Comparison of ENCODE assay signal across 8 mouse cellular contexts in the genomic region with DNA sequence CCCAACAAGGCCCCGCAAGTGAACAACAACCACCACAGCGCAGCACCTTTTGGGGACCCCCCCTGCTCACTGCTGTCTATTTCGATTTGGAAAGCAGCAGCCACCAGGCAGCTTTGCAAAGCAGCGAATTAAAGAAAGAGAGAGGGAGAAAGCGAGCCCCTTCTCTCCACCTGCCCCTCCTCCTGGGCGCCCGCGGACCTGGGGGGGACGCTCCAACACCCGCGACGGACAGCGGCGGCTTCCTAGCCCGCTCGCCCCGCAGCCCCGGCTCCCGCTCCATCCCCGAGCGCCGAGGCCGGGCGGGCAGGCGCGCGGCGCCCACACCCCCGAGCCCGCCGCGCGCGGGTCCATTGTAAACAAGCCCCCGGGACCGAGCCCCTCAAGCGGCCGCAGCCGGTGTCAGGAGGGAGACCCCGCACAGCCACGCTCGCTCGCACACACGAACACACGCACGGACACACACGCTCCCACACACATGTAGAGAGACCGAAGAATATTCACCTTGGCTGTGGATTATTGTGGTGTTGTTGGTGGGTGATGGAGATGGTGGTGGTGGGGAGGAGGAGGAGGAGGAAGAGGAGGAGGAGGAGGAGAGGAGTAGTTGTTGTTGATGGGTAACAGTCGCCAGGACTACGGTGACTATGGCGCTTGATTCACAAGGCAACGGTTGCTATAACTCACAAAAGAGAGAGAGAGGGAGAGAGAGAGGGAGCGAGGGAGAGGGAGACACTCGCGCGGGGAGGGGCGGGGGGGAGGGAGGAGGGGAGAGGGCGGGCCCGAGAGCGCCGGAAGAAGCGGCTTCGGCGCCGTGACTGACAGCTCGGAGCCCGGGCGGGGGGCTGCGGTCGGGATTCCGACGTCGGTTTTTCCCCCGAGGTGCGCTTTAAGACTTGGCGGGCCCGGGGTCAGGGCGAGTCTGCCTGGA. TPM values are rescaled to one million over a fixed set of nuclear protein-coding genes. Genes with fewer than 3 reads are reported as not detected.
A peak's percentile ranks its signal among the peaks of the same experiment; 100 is the strongest.
DNase-seq lines count a peak whose midpoint lies in the region; ATAC-seq and TF ChIP-seq lines count a peak whose summit lies in the region.

A gene (minus strand): TSS at position 696 of the 925 bp plus-strand sequence.

- peak within 1 kb of the TSS; percentile 85 for H3K4me3 ChIP-seq in embryonic facial prominence, embryonic 11.5 days (ENCODE audit: low read depth, low read length)
- peak within 1 kb of the TSS; percentile 93 for H3K4me3 ChIP-seq in limb, embryonic 15.5 days
- peak within 1 kb of the TSS; percentile 83 for H3K4me3 ChIP-seq in midbrain, postnatal 0 days (ENCODE audit: low read depth, low read length)

- peak; percentile 84 for ATAC-seq in embryonic facial prominence, embryonic 11.5 days (replicated peaks; ENCODE audit: insufficient number of reproducible peaks, low FRiP score, low TSS enrichment, low read depth)
- ATAC-seq in granulocyte monocyte progenitor cell, adult 5-6 weeks (replicated peaks; ENCODE audit: poor library complexity, severe bottlenecking) = peak; percentile 52
- ATAC-seq in limb, embryonic 15.5 days (ENCODE audit: insufficient number of reproducible peaks, low FRiP score, low TSS enrichment, low read depth) = peak; percentile 90
- peak; percentile 91 for ATAC-seq in midbrain, postnatal 0 days (ENCODE audit: low FRiP score)

- peak within 1 kb of the TSS; percentile 99 for H3K27ac ChIP-seq in embryonic facial prominence, embryonic 11.5 days (replicated peaks; ENCODE audit: low read depth, low read length)
- H3K27ac ChIP-seq in limb, embryonic 15.5 days = peak within 1 kb of the TSS; percentile 100
- H3K27ac ChIP-seq in midbrain, postnatal 0 days (ENCODE audit: low read depth, low read length) = peak within 1 kb of the TSS; percentile 100

- H3K27me3 ChIP-seq in embryonic facial prominence, embryonic 11.5 days (ENCODE audit: control insufficient read depth, insufficient read depth, low read length) = no peaks in the 10 kb centered on the region
- no peaks in the 10 kb centered on the region for H3K27me3 ChIP-seq in limb, embryonic 15.5 days
- no peaks in the 10 kb centered on the region for H3K27me3 ChIP-seq in midbrain, postnatal 0 days (ENCODE audit: insufficient read depth, low read length)

- H3K4me2 ChIP-seq in embryonic facial prominence, embryonic 11.5 days (ENCODE audit: low read depth, low read length) = peak within 1 kb of the TSS; percentile 51
- H3K4me2 ChIP-seq in limb, embryonic 15.5 days = peak within 1 kb of the TSS; percentile 61
- peak within 1 kb of the TSS; percentile 76 for H3K4me2 ChIP-seq in midbrain, postnatal 0 days (ENCODE audit: low read depth, low read length, poor library complexity, severe bottlenecking)

- peak within 1 kb of the TSS; percentile 93 for H3K9ac ChIP-seq in embryonic facial prominence, embryonic 11.5 days (replicated peaks; ENCODE audit: low read length)
- H3K9ac ChIP-seq in limb, embryonic 15.5 days = peak within 1 kb of the TSS; percentile 89
- peak within 1 kb of the TSS; percentile 87 for H3K9ac ChIP-seq in midbrain, postnatal 0 days (replicated peaks; ENCODE audit: low read length, poor library complexity, severe bottlenecking)

- H3K4me1 ChIP-seq in embryonic facial prominence, embryonic 11.5 days (ENCODE audit: control insufficient read depth, insufficient read depth, low read length) = no peaks in the 10 kb centered on the region
- H3K4me1 ChIP-seq in limb, embryonic 15.5 days = 0 out of 2 replicates have a peak, but pooled peaks cover 5% of the 10 kb centered on the region
- H3K4me1 ChIP-seq in midbrain, postnatal 0 days (ENCODE audit: insufficient read depth, low read length) = no peaks in the 10 kb centered on the region

- no peak for TF ChIP-seq CTCF in midbrain, postnatal 0 days (IDR thresholded peaks at IDR 0.05)

- H3K9me3 ChIP-seq in embryonic facial prominence, embryonic 11.5 days (replicated peaks; ENCODE audit: control insufficient read depth, low read length) = no peaks in the 10 kb centered on the region
- H3K9me3 ChIP-seq in limb, embryonic 15.5 days = no peaks in the 10 kb centered on the region
- no peaks in the 10 kb centered on the region for H3K9me3 ChIP-seq in midbrain, postnatal 0 days (ENCODE audit: low read length)

- no peaks in the 10 kb centered on the region for H3K36me3 ChIP-seq in embryonic facial prominence, embryonic 11.5 days (replicated peaks; ENCODE audit: control insufficient read depth, insufficient read depth, low read depth, low read length)
- H3K36me3 ChIP-seq in limb, embryonic 15.5 days = no peaks in the 10 kb centered on the region
- no peaks in the 10 kb centered on the region for H3K36me3 ChIP-seq in midbrain, postnatal 0 days (ENCODE audit: insufficient read depth, low read length)

- under 1% methylated on average over 62 of the region's 78 CpGs for WGBS in embryonic facial prominence, embryonic 11.5 days
- WGBS in limb, embryonic 15.5 days = under 1% methylated on average over 68 of the region's 78 CpGs
- WGBS in midbrain, postnatal 0 days = under 1% methylated on average over 64 of the region's 78 CpGs

- peak; percentile 59 to 61 for DNase-seq in B cell, adult 2 months
- DNase-seq in adrenal gland, postnatal 10 days = peak; percentile 48
- DNase-seq in embryonic facial prominence, embryonic 11.5 days (ENCODE audit: low spot score) = peak; percentile 89
- DNase-seq in kidney, adult 9 months = peak; percentile 24
- DNase-seq in midbrain, postnatal 0 days (ENCODE audit: low spot score) = peak; percentile 92
- peak; percentile 31 to 42 for DNase-seq in spleen, postnatal 36 days (ENCODE audit: low spot score in 2 of 2)

RNA-seq across cellular contexts. Expression of the gene that starts here (rescaled TPM):
- 1 to 10 TPM; 6.7 to 8.7 TPM for total RNA-seq in adrenal gland, postnatal 10 days (2021)
- polyA plus RNA-seq in embryonic facial prominence, embryonic 11.5 days (2014; fragmentation: Nextera tagmentation; extraction: Ambion mirVana) = 16.6 and 20.5 TPM in 2 replicates
- total RNA-seq in granulocyte monocyte progenitor cell, adult 5-6 weeks (2014; fragmentation: Nextera tagmentation) = 10.0 and 12.5 TPM in 2 replicates
- 4.4 and 4.8 TPM in 2 replicates for total RNA-seq in granulocyte monocyte progenitor cell, adult 5-6 weeks (2017)
- 8.2 and 9.2 TPM in 2 replicates for polyA plus RNA-seq in limb, embryonic 15.5 days (2015; fragmentation: Nextera tagmentation; extraction: Ambion mirVana)
- total RNA-seq in midbrain, postnatal 0 days (2014; rRNA removed) = 26.4 and 36.7 TPM in 2 replicates
- polyA plus RNA-seq in midbrain, postnatal 0 days (2015; fragmentation: Nextera tagmentation; extraction: Ambion mirVana) = 11.6 and 14.2 TPM in 2 replicates

Comparison
In these comparisons a context has a peak if more than half of its experiments do, and no peak if none do; other contexts are left out.
1. Peak in every context shown above with its lines: DNase-seq, ATAC-seq, H3K4me3 ChIP-seq and H3K27ac ChIP-seq.
2. DNase-seq: peak in every context shown above with its lines; median percentile 92 in midbrain, postnatal 0 days; 89 in embryonic facial prominence, embryonic 11.5 days; 60 in B cell, adult 2 months; 48 in adrenal gland, postnatal 10 days; 36 in spleen, postnatal 36 days; 24 in kidney, adult 9 months.